Mouse (Mus musculus) embryonic fibroblast, embryonic 13.5 days (primary cell): Measurements from ENCODE around the gene Xylt2.

Experiments used
- CTCF ChIP-seq: IDR thresholded peaks from 2 replicates; pipeline ENCODE4 v1.5.1; 2011; ENCODE audit warnings: mild to moderate bottlenecking, control low read depth, low read length, moderate library complexity, borderline replicate concordance; ENCODE audit not compliant: insufficient read depth
- POLR2A ChIP-seq: IDR thresholded peaks from 2 replicates; pipeline ENCODE4 v1.6.1; 2011; ENCODE audit warnings: low read depth, mild to moderate bottlenecking, control low read depth, low read length, moderate library complexity

GRCm38 (mm10) chr11:94697140-94697539 lies 19.8 kb upstream of the Xylt2 start:
- TF ChIP-seq CTCF (no peak), POLR2A (no peak)
